Mouse (Mus musculus) spleen, adult 2 months (tissue): Measurements from ENCODE around the gene Mmp28.

Experiments used
- CTCF ChIP-seq: fragments of 200-500 bp; IDR thresholded peaks from 2 replicates; pipeline ENCODE4 v1.5.1; 2011; ENCODE audit warnings: mild to moderate bottlenecking, inconsistent platforms; ENCODE audit not compliant: insufficient read depth, insufficient read length, insufficient replicate concordance; ENCODE audit errors: extremely low read depth
- POLR2A ChIP-seq: fragments of 200-500 bp; IDR thresholded peaks from 2 replicates; pipeline ENCODE4 v1.6.1; 2011; ENCODE audit warnings: low read depth, low read length, inconsistent platforms

DNA sequence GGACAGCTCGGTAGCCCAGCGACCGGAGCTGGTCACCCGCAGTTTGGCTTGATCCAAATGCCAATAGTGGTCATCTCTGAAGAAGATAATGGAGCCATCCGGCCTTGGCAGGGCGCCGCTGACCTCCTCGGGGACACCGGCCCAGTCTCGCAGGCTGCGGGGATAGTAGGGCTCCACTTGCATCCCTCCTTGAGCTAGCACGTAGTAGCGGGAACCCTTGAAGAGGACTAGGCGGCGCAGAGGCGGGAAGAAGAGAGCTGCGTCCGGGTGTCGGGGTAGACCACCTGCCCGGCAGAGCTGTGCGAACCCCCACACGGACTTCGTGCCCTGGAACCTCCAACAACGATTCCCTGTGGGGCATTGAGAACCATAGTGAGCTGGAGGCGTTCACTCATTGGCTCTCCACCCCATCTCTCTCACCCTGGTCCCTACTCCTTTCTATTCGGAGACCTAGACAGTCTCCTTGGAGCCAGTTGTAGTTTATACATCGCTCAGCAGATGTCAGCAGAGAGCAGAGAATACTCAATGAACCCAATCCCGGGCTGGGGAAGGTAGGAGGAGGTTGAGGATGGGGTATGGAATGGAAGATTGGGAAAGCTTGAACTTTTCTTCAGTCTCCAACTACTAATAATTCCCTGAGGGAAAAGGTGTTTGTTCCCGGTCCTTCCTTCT is 20.1 kb downstream of the Mmp28 start:
- TF ChIP-seq CTCF (peak; percentile 46; the same call in 1 of the 2 replicates), POLR2A (no peak)
